24 mouse cellular contexts compared by ENCODE assay signal in the genomic region with DNA sequence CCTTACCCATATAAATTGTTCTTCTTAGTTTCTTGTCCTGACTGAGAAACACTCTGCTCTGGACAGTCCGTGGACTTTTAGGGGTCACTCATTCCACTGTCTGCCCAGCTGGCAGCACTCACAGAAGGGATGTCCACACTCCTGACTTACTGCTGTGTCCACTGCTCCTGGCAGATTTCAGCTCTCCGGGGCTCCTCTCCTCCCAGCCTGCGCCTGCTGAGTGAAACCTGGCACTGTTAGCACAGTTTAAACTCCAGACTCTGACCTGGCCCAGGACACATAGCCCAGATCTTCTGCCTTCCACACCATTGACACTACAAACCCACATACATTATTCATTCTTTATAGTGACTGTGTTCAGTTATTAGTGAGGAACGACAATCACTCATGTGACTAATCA. TPM values are rescaled to one million over a fixed set of nuclear protein-coding genes. Genes with fewer than 3 reads are reported as not detected.
DNase-seq lines count a peak whose midpoint lies in the region; ATAC-seq and TF ChIP-seq lines count a peak whose summit lies in the region.
"Had no signal": no experiment of that assay in that cellular context is flagged by ENCODE, and none has a peak within 500 bp of the region (broad histone marks: within the 10 kb centered on the region; RNA-seq: fewer than 3 reads in every experiment).

No protein-coding gene starts in this region.

- no peak for TF ChIP-seq CTCF in gastrocnemius, adult 2 months (IDR thresholded peaks at IDR 0.05)
- TF ChIP-seq CTCF in liver, adult 2 months (IDR thresholded peaks at IDR 0.05; ENCODE audit: low read depth, low read length), result no peak

- no peaks in the 10 kb centered on the region for H3K27me3 ChIP-seq in liver, adult 2 months (ENCODE audit: control insufficient read depth, insufficient read depth, low read length)
- H3K27me3 ChIP-seq in heart, embryonic 16.5 days (ENCODE audit: control insufficient read depth, insufficient read depth, low read length), result no peaks in the 10 kb centered on the region
- peaks cover 5% of the 10 kb centered on the region for H3K27me3 ChIP-seq in hindbrain, embryonic 10.5 days (ENCODE audit: insufficient read depth, poor library complexity, severe bottlenecking)
- H3K27me3 ChIP-seq: forebrain, embryonic 13.5 days; hindbrain, embryonic 13.5 days; neural tube, embryonic 13.5 days had no signal

- peak; percentile 43; the same call in 1 of the 2 replicates for ATAC-seq in heart, embryonic 16.5 days (replicated peaks; ENCODE audit: extremely low read depth, insufficient read depth, low FRiP score)
- ATAC-seq: forebrain, embryonic 13.5 days had no signal

- WGBS in liver, adult 2 months, result 29% methylated on average over 4 of the region's 4 CpGs
- 39% methylated on average over 4 of the region's 4 CpGs for whole genome bisulfite sequencing in heart, embryonic 16.5 days
- WGBS in hindbrain, embryonic 10.5 days, result 74% methylated on average over 4 of the region's 4 CpGs

- H3K79me2 ChIP-seq in liver, adult 2 months (ENCODE audit: control insufficient read depth, insufficient read depth, low read length), result no peaks in the 10 kb centered on the region

- peak; percentile 47 for DNase-seq in gastrocnemius, adult 2 months
- no peak for DNase-seq in gastrocnemius, postnatal 10 days
- DNase-seq in liver, adult 2 months (ENCODE audit: extremely low read depth, low read depth, low spot score), result peak; percentile 65
- DNase-seq in liver, result no peak
- DNase-seq in R1 (ENCODE audit: low read depth, low spot score), result peak; percentile 48
- DNase-seq in hindbrain, embryonic 10.5 days (ENCODE audit: low spot score), result no peak
- no peak for DNase-seq in embryo, embryonic 9.5 days (ENCODE audit: extremely low spot score)
- DNase-seq: adrenal gland, adult 2 months; B cell, adult 2 months; lung, postnatal 4 days; right cerebral cortex, postnatal 14 days; thymus, postnatal 14 days had no signal

- TF ChIP-seq POLR2A in liver, adult 2 months (IDR thresholded peaks at IDR 0.05; ENCODE audit: extremely low read depth, insufficient read depth, low read length), result no peak

- no peaks in the 10 kb centered on the region for H3K9me3 ChIP-seq in heart, embryonic 16.5 days (replicated peaks; ENCODE audit: control insufficient read depth, low read length)
- no peaks in the 10 kb centered on the region for H3K9me3 ChIP-seq in hindbrain, embryonic 10.5 days
- H3K9me3 ChIP-seq: embryonic facial prominence, embryonic 10.5 days; forebrain, embryonic 13.5 days; hindbrain, embryonic 13.5 days; liver, embryonic 15.5 days; midbrain, embryonic 10.5 days; neural tube, embryonic 13.5 days had no signal

- H3K27ac ChIP-seq in gastrocnemius, adult 2 months, result peak overlapping the region; percentile 92
- no peak overlapping the region for H3K27ac ChIP-seq in liver, adult 2 months (replicated peaks; ENCODE audit: insufficient read depth, low read depth, low read length)
- peak overlapping the region; percentile 51 for H3K27ac ChIP-seq in heart, embryonic 16.5 days (ENCODE audit: low read length)
- no peak overlapping the region for H3K27ac ChIP-seq in hindbrain, embryonic 10.5 days
- H3K27ac ChIP-seq: embryonic facial prominence, embryonic 10.5 days; forebrain, embryonic 13.5 days; hindbrain, embryonic 13.5 days; kidney, postnatal 0 days; left cerebral cortex, adult 2 months; liver, embryonic 15.5 days; midbrain, embryonic 10.5 days; neural tube, embryonic 13.5 days had no signal

- intact Hi-C loops in gastrocnemius, adult 2 months (cut with DNase I), result no loop called here

- H3K4me1 ChIP-seq in liver, adult 2 months (ENCODE audit: control insufficient read depth, insufficient read depth, low read length), result peaks cover 4% of the 10 kb centered on the region; the same call in 1 of the 2 replicates
- peaks cover 24% of the 10 kb centered on the region for H3K4me1 ChIP-seq in heart, embryonic 16.5 days (ENCODE audit: control insufficient read depth, insufficient read depth, low read length)
- peaks cover 14% of the 10 kb centered on the region; the same call in 1 of the 2 replicates for H3K4me1 ChIP-seq in hindbrain, embryonic 10.5 days (replicated peaks)

- H3K36me3 ChIP-seq in liver, adult 2 months (ENCODE audit: control insufficient read depth, insufficient read depth, low read length), result peaks cover 6% of the 10 kb centered on the region; the same call in 1 of the 2 replicates
- peaks cover under 1% of the 10 kb centered on the region; the same call in 1 of the 2 replicates for H3K36me3 ChIP-seq in heart, embryonic 16.5 days (ENCODE audit: control insufficient read depth, insufficient read depth)
- peaks cover 22% of the 10 kb centered on the region for H3K36me3 ChIP-seq in hindbrain, embryonic 10.5 days

- peak overlapping the region; percentile 41 for H3K4me3 ChIP-seq in gastrocnemius, adult 2 months
- H3K4me3 ChIP-seq in liver, adult 2 months (ENCODE audit: insufficient read depth, low read depth, low read length), result no peak overlapping the region
- H3K4me3 ChIP-seq in heart, embryonic 16.5 days (ENCODE audit: low read length), result no peak overlapping the region
- H3K4me3 ChIP-seq in hindbrain, embryonic 10.5 days, result no peak overlapping the region
- H3K4me3 ChIP-seq: embryonic facial prominence, embryonic 10.5 days; forebrain, embryonic 13.5 days; hindbrain, embryonic 13.5 days; left cerebral cortex, adult 2 months; liver, embryonic 15.5 days; midbrain, embryonic 10.5 days; neural tube, embryonic 13.5 days had no signal

- H3K4me2 ChIP-seq in heart, embryonic 16.5 days (ENCODE audit: low read depth, low read length), result peak overlapping the region; percentile 18; the same call in 1 of the 2 replicates
- H3K4me2 ChIP-seq: forebrain, embryonic 13.5 days; hindbrain, embryonic 13.5 days; liver, embryonic 15.5 days; neural tube, embryonic 13.5 days had no signal

- H3K9ac ChIP-seq in liver, adult 2 months (ENCODE audit: low read depth, low read length), result no peak overlapping the region
- no peak overlapping the region for H3K9ac ChIP-seq in heart, embryonic 16.5 days (ENCODE audit: low read length)
- H3K9ac ChIP-seq: forebrain, embryonic 13.5 days; hindbrain, embryonic 13.5 days; liver, embryonic 15.5 days; neural tube, embryonic 13.5 days had no signal

RNA-seq across cellular contexts. Expression of a gene that starts 8.4 kb away (rescaled TPM):
- total RNA-seq in gastrocnemius, adult 2 months (2021), result 100 to 1,000 TPM in 1 of 2 experiments, 10 to 100 TPM in 1; 73.8 to 106 TPM
- total RNA-seq in gastrocnemius, postnatal 10 days (2021), result 10 to 100 TPM; 32.0 to 35.5 TPM
- 19.5 and 20.1 TPM in 2 replicates for total RNA-seq in liver, adult 2 months (2014; rRNA removed)
- 19.8 and 20.9 TPM in 2 replicates for polyA plus RNA-seq in liver, adult 2 months (2012; rRNA removed)
- 14.7 and 15.3 TPM in 2 replicates for polyA plus RNA-seq in heart, embryonic 16.5 days (2015; fragmentation: Nextera tagmentation; extraction: Ambion mirVana)
- polyA plus RNA-seq in hindbrain, embryonic 10.5 days (2016; fragmentation: Nextera tagmentation; extraction: Ambion mirVana), result 10.4 and 10.8 TPM in 2 replicates

RNA-seq across cellular contexts. Expression of a gene that starts 25.7 kb away (rescaled TPM):
- total RNA-seq in gastrocnemius, adult 2 months (2021), result not detected
- total RNA-seq in gastrocnemius, postnatal 10 days (2021), result under 1 TPM; 0.14 to 0.34 TPM
- total RNA-seq in liver, adult 2 months (2014; rRNA removed), result 0.07 TPM in 1 of 2 replicates, not detected in the other
- polyA plus RNA-seq in liver, adult 2 months (2012; rRNA removed), result not detected in 2 replicates
- 0.18 and 0.36 TPM in 2 replicates for polyA plus RNA-seq in heart, embryonic 16.5 days (2015; fragmentation: Nextera tagmentation; extraction: Ambion mirVana)
- polyA plus RNA-seq in hindbrain, embryonic 10.5 days (2016; fragmentation: Nextera tagmentation; extraction: Ambion mirVana), result 19.0 and 54.8 TPM in 2 replicates

RNA-seq across cellular contexts. Expression of a gene that starts 28.1 kb away (rescaled TPM):
- total RNA-seq in gastrocnemius, adult 2 months (2021), result not detected
- not detected for total RNA-seq in gastrocnemius, postnatal 10 days (2021)
- total RNA-seq in liver, adult 2 months (2014; rRNA removed), result not detected in 2 replicates
- polyA plus RNA-seq in liver, adult 2 months (2012; rRNA removed), result not detected in 2 replicates
- not detected in 2 replicates for polyA plus RNA-seq in heart, embryonic 16.5 days (2015; fragmentation: Nextera tagmentation; extraction: Ambion mirVana)
- not detected in 2 replicates for polyA plus RNA-seq in hindbrain, embryonic 10.5 days (2016; fragmentation: Nextera tagmentation; extraction: Ambion mirVana)
- total RNA-seq: adrenal gland, adult 2 months; layer of hippocampus, adult 8-10 months; left cerebral cortex, adult 2 months had no signal
- polyA plus RNA-seq: adrenal gland, adult 2 months; embryonic facial prominence, embryonic 10.5 days; forebrain, embryonic 13.5 days; gonadal fat pad, adult 2 months; hindbrain, embryonic 13.5 days; limb, embryonic 11.5 days; liver, embryonic 15.5 days; midbrain, embryonic 10.5 days; neural tube, embryonic 13.5 days had no signal

RNA-seq across cellular contexts. Expression of a gene that starts 39.5 kb away (rescaled TPM):
- total RNA-seq in gastrocnemius, adult 2 months (2021), result 10 to 100 TPM; 32.4 to 38.2 TPM
- 10 to 100 TPM; 23.6 to 26.5 TPM for total RNA-seq in gastrocnemius, postnatal 10 days (2021)
- total RNA-seq in liver, adult 2 months (2014; rRNA removed), result 21.9 and 22.6 TPM in 2 replicates
- 8.0 and 8.3 TPM in 2 replicates for polyA plus RNA-seq in liver, adult 2 months (2012; rRNA removed)
- polyA plus RNA-seq in heart, embryonic 16.5 days (2015; fragmentation: Nextera tagmentation; extraction: Ambion mirVana), result 57.1 and 63.8 TPM in 2 replicates
- 89.2 and 93.3 TPM in 2 replicates for polyA plus RNA-seq in hindbrain, embryonic 10.5 days (2016; fragmentation: Nextera tagmentation; extraction: Ambion mirVana)

RNA-seq across cellular contexts. Expression of a gene that starts 42.6 kb away (rescaled TPM):
- total RNA-seq in gastrocnemius, adult 2 months (2021), result not detected
- total RNA-seq in gastrocnemius, postnatal 10 days (2021), result under 1 TPM in 1 of 2 experiments, not detected in 1; 0.23 TPM
- total RNA-seq in liver, adult 2 months (2014; rRNA removed), result 164 and 213 TPM in 2 replicates
- 260 and 313 TPM in 2 replicates for polyA plus RNA-seq in liver, adult 2 months (2012; rRNA removed)
- polyA plus RNA-seq in heart, embryonic 16.5 days (2015; fragmentation: Nextera tagmentation; extraction: Ambion mirVana), result 0.16 and 0.77 TPM in 2 replicates
- not detected in 2 replicates for polyA plus RNA-seq in hindbrain, embryonic 10.5 days (2016; fragmentation: Nextera tagmentation; extraction: Ambion mirVana)
- total RNA-seq: layer of hippocampus, adult 8-10 months; left cerebral cortex, adult 2 months had no signal
- polyA plus RNA-seq: embryonic facial prominence, embryonic 10.5 days; forebrain, embryonic 13.5 days; limb, embryonic 11.5 days; neural tube, embryonic 13.5 days had no signal

Comparison
In these comparisons a context has a peak if more than half of its experiments do, and no peak if none do; other contexts are left out.
1. DNase-seq: peak in gastrocnemius, adult 2 months (single experiment), liver, adult 2 months (single experiment) and R1 (single experiment); none in gastrocnemius, postnatal 10 days (single experiment), liver (single experiment), hindbrain, embryonic 10.5 days (single experiment) and embryo, embryonic 9.5 days (single experiment).
2. H3K27ac ChIP-seq: peak in gastrocnemius, adult 2 months (single experiment) and heart, embryonic 16.5 days (single experiment); none in liver, adult 2 months (single experiment) and hindbrain, embryonic 10.5 days (single experiment).